Mouse (Mus musculus) brown adipose tissue, adult 24 weeks (tissue): ENCODE results near the gene Apba1. TPM values are rescaled to one million over a fixed set of nuclear protein-coding genes. Genes with fewer than 3 reads are reported as not detected.

Source experiments
- H3K27ac ChIP-seq: fragments of 200-500 bp; replicated peaks from 2 replicates; pipeline ENCODE4 v1.5.1; 2012; ENCODE audit warnings: low read depth, mild to moderate bottlenecking, low read length
- H3K4me1 ChIP-seq: fragments of 200-500 bp; 2 replicates; pipeline ENCODE4 v1.6.1; 2012; ENCODE audit warnings: low read length, mixed read lengths; ENCODE audit not compliant: control insufficient read depth, insufficient read depth, insufficient read length
- H3K4me3 ChIP-seq: fragments of 200-500 bp; 2 replicates; pipeline ENCODE4 v1.5.1; 2012; ENCODE audit warnings: low read depth, mild to moderate bottlenecking, low read length, moderate library complexity; ENCODE audit not compliant: insufficient read depth
- polyA plus RNA-seq: library from polyadenylated mRNA; stranded (reverse); fragments of >200 nt; gene quantifications from 2 replicates; pipeline ENCODE4 v1.2.4, GENCODE M21; 2012; ENCODE audit not compliant: missing spikeins, insufficient read depth, insufficient read length

The Apba1 gene
- polyA plus RNA-seq, 1 experiment: 0.91 TPM

DNA sequence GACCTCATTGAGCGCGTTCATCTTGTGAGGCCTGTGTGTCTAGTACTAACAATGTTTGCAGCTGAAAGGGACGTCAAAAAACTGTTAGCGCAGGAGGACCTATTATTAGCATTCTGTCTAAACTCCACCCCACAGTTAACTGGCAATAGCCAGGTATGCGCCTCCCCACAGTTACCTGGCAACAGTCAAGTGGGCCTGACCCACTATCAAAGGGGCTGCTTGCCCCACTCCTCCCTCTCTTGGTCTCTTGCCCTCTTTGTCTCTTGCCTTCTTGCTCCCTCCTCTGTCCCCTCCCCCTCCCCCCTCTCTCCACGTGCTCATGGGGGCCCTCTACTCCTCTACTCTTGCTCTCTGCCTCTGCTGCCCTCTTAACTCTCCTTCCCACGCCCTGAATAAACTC, 198.9 kb downstream of the Apba1 start:
- no peak overlapping the region for H3K4me3 ChIP-seq
- H3K27ac ChIP-seq: no peak overlapping the region
- no peaks in the 10 kb centered on the region for H3K4me1 ChIP-seq

DNA sequence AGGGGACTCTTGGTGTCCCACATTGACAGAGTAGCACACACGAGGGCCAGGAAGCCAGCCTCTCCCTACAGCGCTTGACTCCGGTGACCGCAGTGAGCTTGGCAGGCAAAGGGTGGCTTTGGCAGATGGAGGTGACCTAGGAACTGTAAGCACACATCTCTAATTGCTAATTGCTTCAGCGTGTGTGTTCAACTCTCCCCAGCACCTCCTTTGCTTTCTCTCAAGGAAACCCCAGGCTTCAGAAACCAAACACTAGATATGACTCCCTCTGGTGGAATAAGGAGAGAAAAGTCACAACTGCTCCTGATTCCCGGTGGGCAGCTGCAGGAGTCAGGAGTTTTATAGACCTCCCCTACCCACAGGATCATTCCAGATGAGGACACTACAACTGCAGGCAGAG, 200.2 kb downstream of the Apba1 start:
- Histone ChIP-seq H3K4me3 (no peak overlapping the region), H3K4me1 (no peaks in the 10 kb centered on the region), H3K27ac (no peak overlapping the region)

DNA sequence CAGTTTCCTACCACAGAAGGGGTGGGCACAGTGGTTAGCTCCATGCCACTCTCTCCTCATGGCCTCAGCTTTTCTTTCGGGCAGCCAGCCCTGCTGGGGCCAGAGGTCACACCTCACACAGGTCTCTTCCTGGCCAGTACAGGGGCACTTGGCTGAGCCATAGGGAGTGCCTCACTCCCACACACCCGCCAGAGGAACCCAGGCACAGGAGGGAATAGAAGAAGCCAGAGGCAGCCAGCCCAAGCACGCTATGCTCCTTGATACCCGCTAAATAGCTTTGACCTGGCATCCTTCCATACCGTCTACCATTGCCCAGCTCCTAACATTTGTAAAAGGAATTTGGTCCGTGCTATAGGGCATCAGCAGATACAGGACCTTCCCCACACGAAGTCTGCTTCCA, 201.2 kb downstream of the Apba1 start:
- Histone ChIP-seq H3K4me1 (no peaks in the 10 kb centered on the region), H3K4me3 (no peak overlapping the region), H3K27ac (no peak overlapping the region)

DNA sequence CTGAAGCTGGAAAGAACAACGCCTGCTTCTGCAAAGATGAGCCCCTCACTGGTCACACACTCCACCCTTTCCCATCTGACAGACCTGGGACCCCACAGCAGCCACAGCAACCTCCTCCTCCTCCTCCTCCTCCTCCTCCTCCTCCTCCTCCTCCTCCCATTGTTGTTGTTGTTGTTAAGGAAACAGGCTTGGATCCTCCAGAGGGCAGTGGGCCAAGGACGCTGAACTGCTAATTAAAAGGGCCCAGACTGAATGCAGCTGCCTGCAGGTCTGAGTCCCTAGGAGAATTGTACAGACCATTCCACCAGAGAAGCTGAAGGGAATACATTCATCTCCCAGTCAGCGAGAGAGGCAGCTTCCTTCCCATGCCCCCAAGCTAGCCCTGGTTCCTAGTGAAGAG, 201.6 kb downstream of the Apba1 start:
- Histone ChIP-seq H3K4me1 (no peaks in the 10 kb centered on the region), H3K4me3 (no peak overlapping the region), H3K27ac (no peak overlapping the region)

- Histone ChIP-seq H3K27ac (no peak overlapping the region), H3K4me3 (no peak overlapping the region), H3K4me1 (no peaks in the 10 kb centered on the region)
These were observed 202.3 kb downstream of the Apba1 start for GRCm38 (mm10) chr19:23960831-23961447.

DNA sequence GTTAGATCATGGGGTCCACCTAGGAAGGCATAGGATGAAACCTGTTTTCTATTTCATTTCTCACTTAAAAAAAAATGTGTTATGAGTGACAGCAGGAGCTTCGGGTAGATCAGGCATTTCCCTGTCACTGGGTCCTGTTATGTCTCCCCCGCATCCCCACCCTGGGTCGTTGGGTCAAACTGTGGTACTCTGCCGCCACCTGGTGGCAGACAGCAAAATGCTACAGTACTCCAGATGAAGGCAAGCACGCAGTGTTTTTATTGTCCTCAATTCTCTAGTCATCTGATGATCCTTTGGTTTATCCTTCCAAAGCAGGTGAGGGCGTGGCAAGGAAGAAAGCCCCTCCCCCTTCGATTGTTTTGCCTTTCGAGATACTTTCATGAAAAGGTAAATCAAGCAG, 202.8 kb downstream of the Apba1 start:
- no peaks in the 10 kb centered on the region for H3K4me1 ChIP-seq
- no peak overlapping the region for H3K27ac ChIP-seq
- H3K4me3 ChIP-seq: no peak overlapping the region

GRCm38 (mm10) chr19:23964401-23964910, 205.8 kb downstream of the Apba1 start:
- Histone ChIP-seq H3K27ac (no peak overlapping the region), H3K4me1 (peaks cover 3% of the 10 kb centered on the region; the same call in 1 of the 2 replicates), H3K4me3 (no peak overlapping the region)

- Histone ChIP-seq H3K27ac (no peak overlapping the region), H3K4me3 (no peak overlapping the region), H3K4me1 (peaks cover 3% of the 10 kb centered on the region; the same call in 1 of the 2 replicates)
These were observed 207.7 kb downstream of the Apba1 start for GRCm38 (mm10) chr19:23966376-23966775.

DNA sequence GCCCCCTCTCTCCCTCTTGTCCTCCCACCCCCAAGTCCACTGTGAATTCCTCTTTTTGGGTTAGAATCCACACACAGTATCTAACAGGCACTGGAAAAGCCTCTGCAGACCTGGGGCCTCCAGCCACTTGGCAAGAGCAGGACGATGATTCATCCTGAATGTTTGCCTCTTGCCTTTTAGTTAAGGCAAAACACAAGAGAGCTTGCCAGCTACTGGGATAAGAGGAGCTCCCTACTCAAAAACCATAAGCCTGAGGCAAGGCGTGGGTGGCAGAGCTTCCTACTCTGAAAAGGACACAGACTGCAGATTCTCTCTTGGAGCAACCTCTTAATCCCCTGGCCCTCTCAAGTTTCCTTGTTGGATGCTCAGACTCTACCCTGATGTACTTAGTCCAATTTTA, 208.5 kb downstream of the Apba1 start:
- H3K27ac ChIP-seq: no peak overlapping the region
- H3K4me3 ChIP-seq: no peak overlapping the region
- H3K4me1 ChIP-seq: peaks cover 3% of the 10 kb centered on the region; the same call in 1 of the 2 replicates

- H3K4me3 ChIP-seq: no peak overlapping the region
- no peak overlapping the region for H3K27ac ChIP-seq
- H3K4me1 ChIP-seq: peaks cover 3% of the 10 kb centered on the region; the same call in 1 of the 2 replicates
These were observed 209.6 kb downstream of the Apba1 start for GRCm38 (mm10) chr19:23968125-23968861.

GRCm38 (mm10) chr19:23968862-23969225, 210.2 kb downstream of the Apba1 start:
- peaks cover 3% of the 10 kb centered on the region; the same call in 1 of the 2 replicates for H3K4me1 ChIP-seq
- no peak overlapping the region for H3K27ac ChIP-seq
- H3K4me3 ChIP-seq: no peak overlapping the region

DNA sequence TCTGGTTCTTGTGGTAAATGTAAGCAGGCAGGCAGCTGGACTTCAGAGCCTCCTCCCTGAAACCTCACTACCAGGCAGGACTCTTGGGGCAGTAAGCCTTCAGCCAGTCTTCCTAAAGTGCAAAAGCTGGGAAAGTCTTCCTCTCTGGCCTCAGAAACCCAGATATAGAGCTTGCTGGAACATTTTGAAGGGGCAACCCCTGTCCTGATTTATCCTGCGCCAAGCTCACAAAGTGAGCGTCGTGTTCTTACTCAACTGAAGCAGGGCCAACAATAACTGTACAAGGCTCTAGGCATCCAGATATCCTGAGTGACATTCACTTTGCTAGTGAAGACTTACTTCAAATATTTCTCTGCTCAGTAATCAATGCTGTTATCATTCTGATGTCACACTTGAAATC, 211.7 kb downstream of the Apba1 start:
- Histone ChIP-seq H3K4me3 (no peak overlapping the region), H3K27ac (no peak overlapping the region), H3K4me1 (peaks cover 3% of the 10 kb centered on the region; the same call in 1 of the 2 replicates)

GRCm38 (mm10) chr19:23971391-23971790, 212.7 kb downstream of the Apba1 start:
- peaks cover 3% of the 10 kb centered on the region; the same call in 1 of the 2 replicates for H3K4me1 ChIP-seq
- no peak overlapping the region for H3K27ac ChIP-seq
- no peak overlapping the region for H3K4me3 ChIP-seq

GRCm38 (mm10) chr19:23972881-23973649, 214.4 kb downstream of the Apba1 start:
- Histone ChIP-seq H3K4me1 (no peaks in the 10 kb centered on the region; the same call in 1 of the 2 replicates), H3K4me3 (no peak overlapping the region), H3K27ac (no peak overlapping the region)

- H3K27ac ChIP-seq: no peak overlapping the region
- no peaks in the 10 kb centered on the region for H3K4me1 ChIP-seq
- H3K4me3 ChIP-seq: no peak overlapping the region
These were observed 219.3 kb downstream of the Apba1 start for GRCm38 (mm10) chr19:23977901-23978443.
